Mouse (Mus musculus) liver, adult 2 months (tissue): ENCODE measurements around the gene Slitrk2.

Experiments used
- CTCF ChIP-seq: fragments of 200-500 bp; IDR thresholded peaks from 2 replicates; pipeline ENCODE4 v1.5.1; 2011; ENCODE audit warnings: low read depth, low read length, control low read depth
- POLR2A ChIP-seq: fragments of 200-500 bp; IDR thresholded peaks from 2 replicates; pipeline ENCODE4 v1.6.1; 2011; ENCODE audit warnings: low read length, control low read depth; ENCODE audit not compliant: insufficient read depth; ENCODE audit errors: extremely low read depth

- TF ChIP-seq POLR2A (no peak), CTCF (no peak)
Observed at GRCm38 (mm10) chrX:66678646-66679045, 29.5 kb downstream of the Slitrk2 start.
